ENCODE assay signal across 8 mouse cellular contexts in genomic region chr9:55430133-55430532, GRCm38 (mm10).
A peak's percentile ranks its signal among the peaks of the same experiment; 100 is the strongest.
DNase-seq lines count a peak whose midpoint lies in the region; ATAC-seq lines count a peak whose summit lies in the region.

No protein-coding gene starts in this region.

- no peaks in the 10 kb centered on the region for H3K36me3 ChIP-seq in heart, embryonic 12.5 days
- no peaks in the 10 kb centered on the region for H3K36me3 ChIP-seq in forebrain, embryonic 14.5 days (ENCODE audit: control insufficient read depth, insufficient read depth, low read length)

- no peak for DNase-seq in heart, postnatal 25 days (ENCODE audit: low spot score)
- DNase-seq in forebrain, embryonic 14.5 days (ENCODE audit: low spot score), result peak; percentile 24
- DNase-seq in kidney, postnatal 10 days, result peak; percentile 55
- DNase-seq in lung, postnatal 36 days, result peak; percentile 60
- no peak for DNase-seq in right cerebral cortex, adult 2 months (ENCODE audit: low spot score in 2 of 2)
- DNase-seq in gastrocnemius, postnatal 25 days, result no peak
- no peak for DNase-seq in left cerebral cortex, postnatal 14 days (ENCODE audit: low spot score in 2 of 2)

- intact Hi-C loops in heart, postnatal 25 days (cut with DNase I), result no loop called here
- intact Hi-C loops in left cerebral cortex, postnatal 14 days (cut with DNase I), result no loop called here

- H3K4me3 ChIP-seq in heart, embryonic 12.5 days, result peak overlapping the region; percentile 13; the same call in 1 of the 2 replicates
- no peak overlapping the region for H3K4me3 ChIP-seq in forebrain, embryonic 14.5 days (ENCODE audit: low read depth, low read length)

- H3K27ac ChIP-seq in heart, embryonic 12.5 days (ENCODE audit: poor library complexity, severe bottlenecking), result no peak overlapping the region
- H3K27ac ChIP-seq in forebrain, embryonic 14.5 days (ENCODE audit: low read depth, low read length), result no peak overlapping the region

- 12% methylated on average over 20 of the region's 20 CpGs for WGBS in heart, embryonic 12.5 days
- 32% methylated on average over 20 of the region's 20 CpGs for WGBS in forebrain, embryonic 14.5 days

- no peak for ATAC-seq in heart, embryonic 12.5 days (ENCODE audit: insufficient number of reproducible peaks, low FRiP score)
- no peak; the same call in 1 of the 2 replicates for ATAC-seq in forebrain, embryonic 14.5 days

- H3K4me2 ChIP-seq in heart, embryonic 12.5 days, result peak overlapping the region; percentile 52
- peak overlapping the region; percentile 9; the same call in 1 of the 2 replicates for H3K4me2 ChIP-seq in forebrain, embryonic 14.5 days (ENCODE audit: low read length)

- no peaks in the 10 kb centered on the region for H3K9me3 ChIP-seq in heart, embryonic 12.5 days (replicated peaks)
- H3K9me3 ChIP-seq in forebrain, embryonic 14.5 days (replicated peaks; ENCODE audit: control insufficient read depth, low read length), result no peaks in the 10 kb centered on the region

- no peak overlapping the region for H3K9ac ChIP-seq in heart, embryonic 12.5 days
- no peak overlapping the region for H3K9ac ChIP-seq in forebrain, embryonic 14.5 days (ENCODE audit: low read length)

- H3K27me3 ChIP-seq in heart, embryonic 12.5 days (replicated peaks), result peaks cover 24% of the 10 kb centered on the region
- no peaks in the 10 kb centered on the region; the same call in 1 of the 2 replicates for H3K27me3 ChIP-seq in forebrain, embryonic 14.5 days (replicated peaks; ENCODE audit: control insufficient read depth, insufficient read depth, low read length)

- peaks cover 7% of the 10 kb centered on the region for H3K4me1 ChIP-seq in heart, embryonic 12.5 days (replicated peaks)
- H3K4me1 ChIP-seq in forebrain, embryonic 14.5 days (ENCODE audit: control insufficient read depth, insufficient read depth, low read length), result no peaks in the 10 kb centered on the region

Comparison
In these comparisons a context has a peak if more than half of its experiments do, and no peak if none do; other contexts are left out.
1. DNase-seq: peak in forebrain, embryonic 14.5 days (single experiment), kidney, postnatal 10 days (single experiment) and lung, postnatal 36 days (single experiment); none in heart, postnatal 25 days (single experiment), right cerebral cortex, adult 2 months (0 of 2), gastrocnemius, postnatal 25 days (single experiment) and left cerebral cortex, postnatal 14 days (0 of 2).